Mouse (Mus musculus): ENCODE data around the gene Bcl2.

- no peak for TF ChIP-seq POLR2A (IDR thresholded peaks at IDR 0.05; ENCODE audit: low read depth, low read length)
- no peak for TF ChIP-seq CTCF (IDR thresholded peaks at IDR 0.05; ENCODE audit: borderline replicate concordance, insufficient read depth, low read length)
Observed at GRCm38 (mm10) chr1:106666140-106667088, 47.7 kb downstream of the Bcl2 start.
